Mouse (Mus musculus) heart, adult 2 months (tissue): ENCODE measurements around the gene Olfr1387. TPM values are rescaled to one million over a fixed set of nuclear protein-coding genes. Genes with fewer than 3 reads are reported as not detected.

ENCODE experiments used
- DNase-seq, 2 experiments: peaks; one replicate each; pipeline ENCODE4 v3.0.0; 2021
- H3K27ac ChIP-seq: fragments of 200-600 bp; 2 replicates; pipeline ENCODE4 v1.8.1; 2022
- H3K27me3 ChIP-seq: fragments of 200-500 bp; 2 replicates; pipeline ENCODE4 v1.6.1; 2012; ENCODE audit warnings: mild to moderate bottlenecking, low read length, inconsistent platforms, mixed read lengths; ENCODE audit not compliant: control insufficient read depth, insufficient read depth
- H3K36me3 ChIP-seq: fragments of 200-500 bp; 2 replicates; pipeline ENCODE4 v1.6.1; 2012; ENCODE audit warnings: low read length, inconsistent platforms; ENCODE audit not compliant: control insufficient read depth, insufficient read depth
- H3K4me1 ChIP-seq: fragments of 200-500 bp; 2 replicates; pipeline ENCODE4 v1.6.1; 2011; ENCODE audit warnings: low read length; ENCODE audit not compliant: control insufficient read depth, insufficient read depth
- H3K4me3 ChIP-seq: fragments of 200-600 bp; 2 replicates; pipeline ENCODE4 v1.8.1; 2022
- H3K79me2 ChIP-seq: fragments of 200-500 bp; replicated peaks from 2 replicates; pipeline ENCODE4 v1.6.1; 2012; ENCODE audit warnings: mild to moderate bottlenecking, inconsistent platforms, low read length, moderate library complexity, mixed read lengths; ENCODE audit not compliant: control insufficient read depth, insufficient read depth
- H3K9ac ChIP-seq: fragments of 200-500 bp; 2 replicates; pipeline ENCODE4 v1.6.1; 2012; ENCODE audit warnings: low read depth, mild to moderate bottlenecking, control low read depth, inconsistent platforms, low read length, mixed read lengths
- CTCF ChIP-seq: fragments of 200-600 bp; IDR thresholded peaks from 2 replicates; pipeline ENCODE4 v1.8.1; 2022; ENCODE audit warnings: antibody characterized with exemption, mild to moderate bottlenecking, moderate library complexity
- EP300 ChIP-seq: fragments of 200-500 bp; IDR thresholded peaks from 2 replicates; pipeline ENCODE4 v1.6.1; 2011; ENCODE audit warnings: low read depth, low read length, control low read depth; ENCODE audit not compliant: insufficient read depth
- POLR2A ChIP-seq: fragments of 200-500 bp; IDR thresholded peaks from 2 replicates; pipeline ENCODE4 v1.6.1; 2011; ENCODE audit warnings: mild to moderate bottlenecking, low read depth, low read length, control low read depth; ENCODE audit not compliant: insufficient read depth
- WGBS: fragments of 180-500 bp; shearing (Covaris S2); methylation state at CpG from one replicate; pipeline ENCODE4 v1.1.7; 2018; 5-methylcytosine and 5-hydroxymethylcytosine counted together
- intact Hi-C: fragments of 180-260 bp; cut with DNase I; formaldehyde crosslinking; loops from one replicate; pipeline ENCODE4 v1.15.1; 2025
- long read RNA-seq: library from polyadenylated mRNA; stranded (forward); transcript quantifications from one replicate; pipeline ENCODE4 v2.0.0, GENCODE M21; 2021
- polyA plus RNA-seq: library from polyadenylated mRNA; depleted of rRNA; stranded (reverse); fragments of >200 nt; gene quantifications from 2 replicates; pipeline ENCODE4 v1.2.3, GENCODE M21; 2012; rRNA removed
- total RNA-seq, 2 experiments: library from RNA; stranded (reverse); gene quantifications; 2 replicates each; pipeline ENCODE4 v1.2.3; 2021

Gene Olfr1387
- total RNA-seq (under 1 TPM in 1 of 2 experiments, not detected in 1; 0.07 TPM), polyA plus RNA-seq (not detected in 2 replicates)
- long read RNA-seq: 0 reads

GRCm38 (mm10) chr11:49455043-49455442 is at the start of gene Olfr1387:
Gene Olfr1387 (plus strand): TSS chr11:49455343.
- no peak within 1 kb of the TSS for H3K4me3 ChIP-seq
- H3K27me3 ChIP-seq: no peaks in the 10 kb centered on the region
- H3K27ac ChIP-seq: no peak within 1 kb of the TSS
- no peaks in the 10 kb centered on the region for H3K79me2 ChIP-seq
- TF ChIP-seq POLR2A: no peak
- no peak for TF ChIP-seq CTCF
- TF ChIP-seq EP300: no peak
- no peaks in the 10 kb centered on the region for H3K36me3 ChIP-seq
- intact Hi-C loops: no loop called here
- 53% methylated on average over 1 of the region's 1 CpGs for WGBS
- H3K4me1 ChIP-seq: no peaks in the 10 kb centered on the region
- no peak within 1 kb of the TSS for H3K9ac ChIP-seq
- DNase-seq: no peak

- H3K36me3 ChIP-seq: no peaks in the 10 kb centered on the region
- H3K4me3 ChIP-seq: no peak overlapping the region
- no peak for DNase-seq
- H3K9ac ChIP-seq: no peak overlapping the region
- H3K4me1 ChIP-seq: no peaks in the 10 kb centered on the region
- WGBS: 72% methylated on average over 3 of the region's 3 CpGs
- intact Hi-C loops: no loop called here
- no peak for TF ChIP-seq POLR2A
- no peak for TF ChIP-seq EP300
- no peak for TF ChIP-seq CTCF
- H3K27ac ChIP-seq: no peak overlapping the region
- no peaks in the 10 kb centered on the region for H3K27me3 ChIP-seq
- H3K79me2 ChIP-seq: no peaks in the 10 kb centered on the region
Measured at GRCm38 (mm10) chr11:49406784-49407183, 48.4 kb upstream of the Olfr1387 start.

GRCm38 (mm10) chr11:49410540-49410939 is 44.6 kb upstream of the Olfr1387 start:
- 28% methylated on average over 1 of the region's 1 CpGs for WGBS
- Histone ChIP-seq H3K4me3 (no peak overlapping the region), H3K27ac (no peak overlapping the region), H3K27me3 (no peaks in the 10 kb centered on the region), H3K36me3 (no peaks in the 10 kb centered on the region), H3K4me1 (no peaks in the 10 kb centered on the region), H3K9ac (no peak overlapping the region), H3K79me2 (no peaks in the 10 kb centered on the region)
- intact Hi-C loops: no loop called here
- DNase-seq: no peak
- TF ChIP-seq POLR2A: no peak
- no peak for TF ChIP-seq EP300
- peak; percentile 76 for TF ChIP-seq CTCF

- intact Hi-C loops: no loop called here
- no peak within 1 kb of the TSS for H3K4me3 ChIP-seq
- DNase-seq: no peak
- no peaks in the 10 kb centered on the region for H3K36me3 ChIP-seq
- no peaks in the 10 kb centered on the region for H3K4me1 ChIP-seq
- no peak within 1 kb of the TSS for H3K27ac ChIP-seq
- no peak for TF ChIP-seq EP300
- TF ChIP-seq CTCF: no peak
- TF ChIP-seq POLR2A: no peak
- no peaks in the 10 kb centered on the region for H3K27me3 ChIP-seq
- 70% methylated on average over 2 of the region's 2 CpGs for WGBS
- H3K79me2 ChIP-seq: no peaks in the 10 kb centered on the region
- H3K9ac ChIP-seq: no peak within 1 kb of the TSS
Measured at GRCm38 (mm10) chr11:49422767-49423166, 32.4 kb upstream of the Olfr1387 start, which contains the start of gene Olfr1389. Gene Olfr1389 (plus strand): TSS chr11:49423067.

- 68% methylated on average over 1 of the region's 1 CpGs for WGBS
- no peak for TF ChIP-seq CTCF
- TF ChIP-seq POLR2A: no peak
- no peak for TF ChIP-seq EP300
- Histone ChIP-seq H3K79me2 (no peaks in the 10 kb centered on the region), H3K4me1 (no peaks in the 10 kb centered on the region), H3K9ac (no peak overlapping the region), H3K27me3 (no peaks in the 10 kb centered on the region), H3K27ac (no peak overlapping the region), H3K36me3 (no peaks in the 10 kb centered on the region), H3K4me3 (no peak overlapping the region)
- DNase-seq: no peak
- intact Hi-C loops: no loop called here
Measured at GRCm38 (mm10) chr11:49425257-49425927, 29.8 kb upstream of the Olfr1387 start.

GRCm38 (mm10) chr11:49429641-49430040 is 25.5 kb upstream of the Olfr1387 start:
- TF ChIP-seq CTCF (no peak), EP300 (no peak), POLR2A (no peak)
- no peak overlapping the region for H3K4me3 ChIP-seq
- no peak overlapping the region for H3K27ac ChIP-seq
- DNase-seq: no peak
- no peaks in the 10 kb centered on the region for H3K36me3 ChIP-seq
- no peaks in the 10 kb centered on the region for H3K4me1 ChIP-seq
- intact Hi-C loops: no loop called here
- 67% methylated on average over 2 of the region's 2 CpGs for WGBS
- no peak overlapping the region for H3K9ac ChIP-seq
- H3K27me3 ChIP-seq: no peaks in the 10 kb centered on the region
- H3K79me2 ChIP-seq: no peaks in the 10 kb centered on the region
